Comparison of ENCODE assay signal across 23 mouse cellular contexts in genomic region chr14:121205459-121205858, GRCm38 (mm10).
DNase-seq lines count a peak whose midpoint lies in the region; ATAC-seq and TF ChIP-seq lines count a peak whose summit lies in the region.
"Had no signal": no experiment of that assay in that cellular context is flagged by ENCODE, and none has a peak within 500 bp of the region (broad histone marks: within the 10 kb centered on the region; RNA-seq: fewer than 3 reads in every experiment).

No protein-coding gene starts in this region.

- H3K36me3 ChIP-seq in kidney, embryonic 16.5 days (ENCODE audit: insufficient read depth, low read length): no peaks in the 10 kb centered on the region; the same call in none of the 2 replicates
- no peaks in the 10 kb centered on the region for H3K36me3 ChIP-seq in lung, embryonic 16.5 days (ENCODE audit: control insufficient read depth, insufficient read depth, low read length)
- H3K36me3 ChIP-seq in embryonic facial prominence, embryonic 13.5 days: peaks cover 35% of the 10 kb centered on the region
- H3K36me3 ChIP-seq in limb, embryonic 14.5 days (ENCODE audit: control insufficient read depth, insufficient read depth, low read length): peaks cover 14% of the 10 kb centered on the region; the same call in 1 of the 2 replicates
- H3K36me3 ChIP-seq: liver, embryonic 13.5 days; midbrain, embryonic 12.5 days; neural tube, embryonic 13.5 days had no signal

- DNase-seq in kidney, postnatal 25 days: no peak
- DNase-seq in lung, adult 18-20 months: no peak
- peak; percentile 44 for DNase-seq in limb, embryonic 14.5 days (ENCODE audit: low spot score)
- DNase-seq in cerebellum, adult 2 months: no peak
- DNase-seq: adrenal gland, adult 8-10 months; B cell, adult 2 months; cerebellum, adult 11 months; heart, postnatal 10 days; kidney, adult 8-10 months; kidney, postnatal 4 days; liver, embryonic 13.5 days; right cerebral cortex, adult 18-20 months; thymus, postnatal 14 days had no signal

- H3K4me1 ChIP-seq in kidney, embryonic 16.5 days (ENCODE audit: insufficient read depth, low read length): peaks cover 31% of the 10 kb centered on the region
- peaks cover 10% of the 10 kb centered on the region for H3K4me1 ChIP-seq in lung, embryonic 16.5 days (replicated peaks; ENCODE audit: control insufficient read depth, insufficient read depth, low read length)
- peaks cover 30% of the 10 kb centered on the region for H3K4me1 ChIP-seq in embryonic facial prominence, embryonic 13.5 days
- peaks cover 43% of the 10 kb centered on the region for H3K4me1 ChIP-seq in limb, embryonic 14.5 days (ENCODE audit: control insufficient read depth, insufficient read depth, low read length)
- H3K4me1 ChIP-seq in cerebellum, adult 2 months (ENCODE audit: control insufficient read depth, insufficient read depth, low read length): peaks cover 7% of the 10 kb centered on the region
- H3K4me1 ChIP-seq: liver, embryonic 13.5 days had no signal

- 76% methylated on average over 3 of the region's 3 CpGs for WGBS in kidney, embryonic 16.5 days
- WGBS in lung, embryonic 16.5 days: 25% methylated on average over 3 of the region's 3 CpGs
- 35% methylated on average over 3 of the region's 3 CpGs for WGBS in embryonic facial prominence, embryonic 13.5 days
- WGBS in limb, embryonic 14.5 days: 45% methylated on average over 3 of the region's 3 CpGs
- 83% methylated on average over 3 of the region's 3 CpGs for WGBS in cerebellum, adult 2 months

- no peak overlapping the region for H3K4me3 ChIP-seq in kidney, embryonic 16.5 days (ENCODE audit: low read length)
- no peak overlapping the region for H3K4me3 ChIP-seq in lung, embryonic 16.5 days (ENCODE audit: low read length)
- no peak overlapping the region for H3K4me3 ChIP-seq in embryonic facial prominence, embryonic 13.5 days
- no peak overlapping the region for H3K4me3 ChIP-seq in limb, embryonic 14.5 days (replicated peaks; ENCODE audit: low read length)
- no peak overlapping the region for H3K4me3 ChIP-seq in cerebellum, adult 2 months (replicated peaks; ENCODE audit: insufficient read depth, low read depth, low read length)
- H3K4me3 ChIP-seq: erythroblast, embryonic 14.5 days; liver, embryonic 13.5 days; midbrain, embryonic 12.5 days; neural tube, embryonic 13.5 days had no signal

- no peak overlapping the region for H3K9ac ChIP-seq in kidney, embryonic 16.5 days (replicated peaks; ENCODE audit: low read length)
- H3K9ac ChIP-seq in lung, embryonic 16.5 days (ENCODE audit: low read length): no peak overlapping the region
- no peak overlapping the region for H3K9ac ChIP-seq in embryonic facial prominence, embryonic 13.5 days
- H3K9ac ChIP-seq in limb, embryonic 14.5 days (ENCODE audit: low read depth, low read length, severe bottlenecking): no peak overlapping the region
- H3K9ac ChIP-seq: liver, embryonic 13.5 days; midbrain, embryonic 12.5 days; neural tube, embryonic 13.5 days had no signal

- no peak for TF ChIP-seq POLR2A in limb, embryonic 14.5 days (IDR thresholded peaks at IDR 0.05; ENCODE audit: borderline replicate concordance, extremely low read depth, insufficient read depth, insufficient read length)
- no peak for TF ChIP-seq POLR2A in cerebellum, adult 2 months (IDR thresholded peaks at IDR 0.05; ENCODE audit: borderline replicate concordance, insufficient read depth, low read length)

- no peaks in the 10 kb centered on the region for H3K9me3 ChIP-seq in kidney, embryonic 16.5 days (ENCODE audit: low read length)
- no peaks in the 10 kb centered on the region for H3K9me3 ChIP-seq in lung, embryonic 16.5 days (ENCODE audit: control insufficient read depth, low read length)
- no peaks in the 10 kb centered on the region for H3K9me3 ChIP-seq in embryonic facial prominence, embryonic 13.5 days
- no peaks in the 10 kb centered on the region for H3K9me3 ChIP-seq in limb, embryonic 14.5 days (ENCODE audit: control insufficient read depth, low read length)
- H3K9me3 ChIP-seq: liver, embryonic 13.5 days; midbrain, embryonic 12.5 days; neural tube, embryonic 13.5 days had no signal

- no peak for TF ChIP-seq CTCF in cerebellum, adult 2 months (IDR thresholded peaks at IDR 0.05; ENCODE audit: borderline replicate concordance, insufficient read depth, low read depth, low read length)

- no peak overlapping the region for H3K4me2 ChIP-seq in kidney, embryonic 16.5 days (replicated peaks; ENCODE audit: low read depth, low read length)
- no peak overlapping the region for H3K4me2 ChIP-seq in lung, embryonic 16.5 days (ENCODE audit: low read depth, low read length)
- H3K4me2 ChIP-seq in embryonic facial prominence, embryonic 13.5 days: no peak overlapping the region
- H3K4me2 ChIP-seq in limb, embryonic 14.5 days (replicated peaks; ENCODE audit: low read depth, low read length, severe bottlenecking): no peak overlapping the region
- H3K4me2 ChIP-seq: heart, embryonic 11.5 days; liver, embryonic 13.5 days; midbrain, embryonic 12.5 days; neural tube, embryonic 13.5 days had no signal

- H3K27me3 ChIP-seq in kidney, embryonic 16.5 days (ENCODE audit: insufficient read depth, low read length): no peaks in the 10 kb centered on the region
- no peaks in the 10 kb centered on the region for H3K27me3 ChIP-seq in lung, embryonic 16.5 days (ENCODE audit: control insufficient read depth, insufficient read depth, low read depth, low read length)
- no peaks in the 10 kb centered on the region for H3K27me3 ChIP-seq in embryonic facial prominence, embryonic 13.5 days
- H3K27me3 ChIP-seq in limb, embryonic 14.5 days (ENCODE audit: control insufficient read depth, insufficient read depth, low read length): no peaks in the 10 kb centered on the region
- no peaks in the 10 kb centered on the region for H3K27me3 ChIP-seq in cerebellum, adult 2 months (ENCODE audit: control insufficient read depth, insufficient read depth, low read length)
- H3K27me3 ChIP-seq: liver, embryonic 13.5 days; midbrain, embryonic 12.5 days; neural tube, embryonic 13.5 days had no signal

- ATAC-seq in kidney, embryonic 16.5 days (ENCODE audit: low FRiP score, low TSS enrichment): peak; percentile 13; the same call in 1 of the 2 replicates
- peak; percentile 67 for ATAC-seq in lung, embryonic 16.5 days (ENCODE audit: low read depth)
- ATAC-seq in embryonic facial prominence, embryonic 13.5 days (ENCODE audit: insufficient number of reproducible peaks, insufficient read depth, low FRiP score, low TSS enrichment, low read depth): no peak
- ATAC-seq in limb, embryonic 14.5 days (ENCODE audit: low FRiP score, low read depth): peak; percentile 58; the same call in 1 of the 2 replicates
- no peak for ATAC-seq in activated CD4-positive, CD25-positive, alpha-beta regulatory T cell, adult 4 months
- ATAC-seq: forebrain, embryonic 14.5 days; inflammation-experienced regulatory T-cells, adult 6 months had no signal

- no peak overlapping the region for H3K27ac ChIP-seq in kidney, embryonic 16.5 days (ENCODE audit: low read length)
- H3K27ac ChIP-seq in lung, embryonic 16.5 days (ENCODE audit: low read length): peak overlapping the region; percentile 38
- H3K27ac ChIP-seq in embryonic facial prominence, embryonic 13.5 days: peak overlapping the region; percentile 81
- peak overlapping the region; percentile 67 for H3K27ac ChIP-seq in limb, embryonic 14.5 days (replicated peaks; ENCODE audit: low read depth, low read length)
- H3K27ac ChIP-seq in cerebellum, adult 2 months (ENCODE audit: insufficient read depth, low read length): no peak overlapping the region
- H3K27ac ChIP-seq: liver, embryonic 13.5 days; midbrain, embryonic 12.5 days; neural tube, embryonic 13.5 days had no signal

Comparison
In these comparisons a context has a peak if more than half of its experiments do, and no peak if none do; other contexts are left out.
1. ATAC-seq: peak in kidney, embryonic 16.5 days (single experiment), lung, embryonic 16.5 days (single experiment) and limb, embryonic 14.5 days (single experiment); none in embryonic facial prominence, embryonic 13.5 days (single experiment) and activated CD4-positive, CD25-positive, alpha-beta regulatory T cell, adult 4 months (single experiment).
2. H3K27ac ChIP-seq: peak in lung, embryonic 16.5 days (single experiment), embryonic facial prominence, embryonic 13.5 days (single experiment) and limb, embryonic 14.5 days (single experiment); none in kidney, embryonic 16.5 days (single experiment) and cerebellum, adult 2 months (single experiment).